Mouse (Mus musculus) stomach, embryonic 15.5 days (tissue): ENCODE measurements around the gene Mocs1. TPM values are rescaled to one million over a fixed set of nuclear protein-coding genes. Genes with fewer than 3 reads are reported as not detected.

Experiments used
- ATAC-seq: fragments of 200-750 bp; cut with Nextera tagmentation; 2 replicates; pipeline ENCODE4 v1.8.0; 2017; ENCODE audit warnings: low read depth, moderate number of reproducible peaks, moderate TSS enrichment; ENCODE audit not compliant: insufficient read depth, low FRiP score
- H3K27ac ChIP-seq: fragments of 300-500 bp; sonication (generic); 2 replicates; pipeline ENCODE4 v1.5.1; 2015; ENCODE audit warnings: mild to moderate bottlenecking, inconsistent platforms
- H3K27me3 ChIP-seq: fragments of 300-500 bp; sonication (generic); replicated peaks from 2 replicates; pipeline ENCODE4 v1.6.1; 2015; ENCODE audit warnings: inconsistent platforms
- H3K36me3 ChIP-seq: fragments of 300-500 bp; sonication (generic); 2 replicates; pipeline ENCODE4 v1.6.1; 2015; ENCODE audit warnings: inconsistent platforms
- H3K4me1 ChIP-seq: fragments of 300-500 bp; sonication (generic); 2 replicates; pipeline ENCODE4 v1.6.1; 2015; ENCODE audit warnings: inconsistent platforms
- H3K4me2 ChIP-seq: fragments of 300-500 bp; sonication (generic); 2 replicates; pipeline ENCODE4 v1.6.1; 2015; ENCODE audit warnings: mild to moderate bottlenecking, inconsistent platforms
- H3K4me3 ChIP-seq: fragments of 300-500 bp; sonication (generic); replicated peaks from 2 replicates; pipeline ENCODE4 v1.5.1; 2015; ENCODE audit warnings: inconsistent platforms
- H3K9ac ChIP-seq: fragments of 300-500 bp; sonication (generic); 2 replicates; pipeline ENCODE4 v1.6.1; 2015; ENCODE audit warnings: inconsistent platforms
- H3K9me3 ChIP-seq: fragments of 300-500 bp; sonication (generic); 2 replicates; pipeline ENCODE4 v1.6.1; 2016; ENCODE audit warnings: inconsistent platforms
- WGBS: fragments of 180-500 bp; shearing (Covaris S2); methylation state at CpG from one replicate; pipeline ENCODE4 v1.1.7; 2015; 5-methylcytosine and 5-hydroxymethylcytosine counted together
- polyA plus RNA-seq: library from polyadenylated mRNA; unstranded; fragments of >200 nt; fragmentation: Nextera tagmentation; extraction: Ambion mirVana; gene quantifications from 2 replicates; pipeline ENCODE4 v1.2.1, GENCODE M21; 2015

The Mocs1 gene
- polyA plus RNA-seq, 1 experiment from 2014 or later, result 8.2 TPM

GRCm38 (mm10) chr17:49450922-49451321, 22.8 kb downstream of the Mocs1 start:
- Histone ChIP-seq H3K36me3 (peaks cover 13% of the 10 kb centered on the region), H3K9me3 (no peaks in the 10 kb centered on the region), H3K9ac (no peak overlapping the region), H3K27me3 (no peaks in the 10 kb centered on the region), H3K4me2 (no peak overlapping the region), H3K27ac (peak overlapping the region; percentile 32; the same call in 1 of the 2 replicates), H3K4me3 (no peak overlapping the region), H3K4me1 (peaks cover 10% of the 10 kb centered on the region; the same call in 1 of the 2 replicates)
- ATAC-seq, result peak; percentile 47; the same call in 1 of the 2 replicates
- WGBS, result 34% methylated on average over 6 of the region's 6 CpGs

GRCm38 (mm10) chr17:49456334-49456733, 28.2 kb downstream of the Mocs1 start:
- 0 out of 2 replicates have a peak, but pooled peaks cover 4% of the 10 kb centered on the region for H3K4me1 ChIP-seq
- no peak overlapping the region for H3K27ac ChIP-seq
- no peaks in the 10 kb centered on the region for H3K9me3 ChIP-seq
- no peak overlapping the region for H3K9ac ChIP-seq
- no peak for ATAC-seq
- WGBS, result 77% methylated on average over 4 of the region's 4 CpGs
- H3K4me2 ChIP-seq, result no peak overlapping the region
- no peaks in the 10 kb centered on the region for H3K27me3 ChIP-seq
- no peak overlapping the region for H3K4me3 ChIP-seq
- H3K36me3 ChIP-seq, result peaks cover 12% of the 10 kb centered on the region

- H3K27ac ChIP-seq, result no peak overlapping the region
- no peak for ATAC-seq
- no peak overlapping the region for H3K9ac ChIP-seq
- peaks cover 12% of the 10 kb centered on the region for H3K36me3 ChIP-seq
- no peak overlapping the region for H3K4me3 ChIP-seq
- H3K27me3 ChIP-seq, result no peaks in the 10 kb centered on the region
- H3K4me2 ChIP-seq, result no peak overlapping the region
- no peaks in the 10 kb centered on the region for H3K9me3 ChIP-seq
- WGBS, result 88% methylated on average over 3 of the region's 3 CpGs
- no peaks in the 10 kb centered on the region for H3K4me1 ChIP-seq
These were observed 29.7 kb downstream of the Mocs1 start for GRCm38 (mm10) chr17:49457833-49458232.

- Histone ChIP-seq H3K36me3 (peaks cover 12% of the 10 kb centered on the region), H3K4me1 (no peaks in the 10 kb centered on the region), H3K4me3 (no peak overlapping the region), H3K27me3 (no peaks in the 10 kb centered on the region), H3K4me2 (no peak overlapping the region), H3K9me3 (no peaks in the 10 kb centered on the region), H3K9ac (no peak overlapping the region), H3K27ac (no peak overlapping the region)
- no peak for ATAC-seq
- 88% methylated on average over 18 of the region's 18 CpGs for WGBS
These were observed 30.2 kb downstream of the Mocs1 start for GRCm38 (mm10) chr17:49458386-49458785.

- no peak overlapping the region for H3K4me3 ChIP-seq
- H3K27me3 ChIP-seq, result no peaks in the 10 kb centered on the region
- peaks cover 6% of the 10 kb centered on the region; the same call in 1 of the 2 replicates for H3K36me3 ChIP-seq
- H3K27ac ChIP-seq, result no peak overlapping the region
- H3K4me1 ChIP-seq, result no peaks in the 10 kb centered on the region
- WGBS, result 78% methylated on average over 3 of the region's 3 CpGs
- H3K4me2 ChIP-seq, result no peak overlapping the region
- H3K9me3 ChIP-seq, result no peaks in the 10 kb centered on the region
- no peak overlapping the region for H3K9ac ChIP-seq
- no peak for ATAC-seq
These were observed 36.7 kb downstream of the Mocs1 start for GRCm38 (mm10) chr17:49464884-49465283.

GRCm38 (mm10) chr17:49468223-49468622, 40.1 kb downstream of the Mocs1 start:
- ATAC-seq, result no peak
- no peak overlapping the region for H3K4me2 ChIP-seq
- H3K36me3 ChIP-seq, result peaks cover 7% of the 10 kb centered on the region; the same call in 1 of the 2 replicates
- no peaks in the 10 kb centered on the region for H3K27me3 ChIP-seq
- H3K4me3 ChIP-seq, result no peak overlapping the region
- no peaks in the 10 kb centered on the region for H3K4me1 ChIP-seq
- no peaks in the 10 kb centered on the region for H3K9me3 ChIP-seq
- WGBS, result 29% methylated on average over 4 of the region's 4 CpGs
- no peak overlapping the region for H3K27ac ChIP-seq
- no peak overlapping the region for H3K9ac ChIP-seq

GRCm38 (mm10) chr17:49472626-49473025, 44.5 kb downstream of the Mocs1 start:
- peak; percentile 41; the same call in 1 of the 2 replicates for ATAC-seq
- H3K4me3 ChIP-seq, result no peak overlapping the region
- no peak overlapping the region for H3K4me2 ChIP-seq
- H3K9ac ChIP-seq, result no peak overlapping the region
- H3K27me3 ChIP-seq, result no peaks in the 10 kb centered on the region
- no peak overlapping the region for H3K27ac ChIP-seq
- H3K4me1 ChIP-seq, result no peaks in the 10 kb centered on the region
- H3K9me3 ChIP-seq, result no peaks in the 10 kb centered on the region
- H3K36me3 ChIP-seq, result 0 out of 2 replicates have a peak, but pooled peaks cover 6% of the 10 kb centered on the region
- 58% methylated on average over 8 of the region's 8 CpGs for WGBS

- Histone ChIP-seq H3K4me1 (no peaks in the 10 kb centered on the region), H3K27me3 (no peaks in the 10 kb centered on the region), H3K27ac (no peak overlapping the region), H3K4me2 (no peak overlapping the region), H3K9me3 (no peaks in the 10 kb centered on the region), H3K4me3 (no peak overlapping the region), H3K9ac (no peak overlapping the region), H3K36me3 (0 out of 2 replicates have a peak, but pooled peaks cover 6% of the 10 kb centered on the region)
- no peak for ATAC-seq
- WGBS, result 83% methylated on average over 4 of the region's 4 CpGs
These were observed 45.9 kb downstream of the Mocs1 start for GRCm38 (mm10) chr17:49474051-49474450.

GRCm38 (mm10) chr17:49475174-49475573, 47.0 kb downstream of the Mocs1 start:
- Histone ChIP-seq H3K4me3 (no peak overlapping the region), H3K36me3 (0 out of 2 replicates have a peak, but pooled peaks cover 4% of the 10 kb centered on the region), H3K4me2 (no peak overlapping the region), H3K4me1 (no peaks in the 10 kb centered on the region), H3K9ac (no peak overlapping the region), H3K27ac (no peak overlapping the region), H3K27me3 (no peaks in the 10 kb centered on the region), H3K9me3 (no peaks in the 10 kb centered on the region)
- WGBS, result 81% methylated on average over 1 of the region's 1 CpGs
- no peak for ATAC-seq

- no peak overlapping the region for H3K4me2 ChIP-seq
- 67% methylated on average over 4 of the region's 4 CpGs for WGBS
- H3K36me3 ChIP-seq, result 0 out of 2 replicates have a peak, but pooled peaks cover 4% of the 10 kb centered on the region
- no peak overlapping the region for H3K9ac ChIP-seq
- H3K4me3 ChIP-seq, result no peak overlapping the region
- no peaks in the 10 kb centered on the region for H3K27me3 ChIP-seq
- no peaks in the 10 kb centered on the region for H3K4me1 ChIP-seq
- no peak for ATAC-seq
- H3K9me3 ChIP-seq, result no peaks in the 10 kb centered on the region
- no peak overlapping the region for H3K27ac ChIP-seq
These were observed 49.2 kb downstream of the Mocs1 start for GRCm38 (mm10) chr17:49477370-49477769.

- 0 out of 2 replicates have a peak, but pooled peaks cover 3% of the 10 kb centered on the region for H3K36me3 ChIP-seq
- H3K27me3 ChIP-seq, result no peaks in the 10 kb centered on the region
- no peak overlapping the region for H3K9ac ChIP-seq
- no peaks in the 10 kb centered on the region for H3K4me1 ChIP-seq
- no peaks in the 10 kb centered on the region for H3K9me3 ChIP-seq
- 81% methylated on average over 3 of the region's 3 CpGs for WGBS
- no peak overlapping the region for H3K4me2 ChIP-seq
- H3K4me3 ChIP-seq, result no peak overlapping the region
- no peak overlapping the region for H3K27ac ChIP-seq
- no peak for ATAC-seq
These were observed 53.7 kb downstream of the Mocs1 start for GRCm38 (mm10) chr17:49481876-49482275.

- Histone ChIP-seq H3K4me3 (no peak overlapping the region), H3K27me3 (no peaks in the 10 kb centered on the region), H3K4me1 (no peaks in the 10 kb centered on the region), H3K27ac (no peak overlapping the region), H3K4me2 (no peak overlapping the region), H3K36me3 (0 out of 2 replicates have a peak, but pooled peaks cover 3% of the 10 kb centered on the region), H3K9me3 (no peaks in the 10 kb centered on the region), H3K9ac (no peak overlapping the region)
- WGBS, result 79% methylated on average over 3 of the region's 3 CpGs
- no peak for ATAC-seq
These were observed 56.3 kb downstream of the Mocs1 start for GRCm38 (mm10) chr17:49484435-49484834.

- 62% methylated on average over 5 of the region's 5 CpGs for WGBS
These were observed 60.9 kb downstream of the Mocs1 start for GRCm38 (mm10) chr17:49489098-49489497.

More at GRCm38 (mm10) chr17:49489098-49489497, 60.9 kb downstream of the Mocs1 start:
- Histone ChIP-seq H3K9ac (no peak overlapping the region), H3K27ac (no peak overlapping the region), H3K4me1 (no peaks in the 10 kb centered on the region), H3K4me2 (no peak overlapping the region), H3K36me3 (0 out of 2 replicates have a peak, but pooled peaks cover 6% of the 10 kb centered on the region), H3K4me3 (no peak overlapping the region), H3K9me3 (no peaks in the 10 kb centered on the region), H3K27me3 (no peaks in the 10 kb centered on the region)
- no peak for ATAC-seq
